Mouse (Mus musculus) liver, embryonic 14.5 days (tissue): ENCODE measurements around the gene Slc25a45.

Experiments used
- CTCF ChIP-seq: IDR thresholded peaks from 2 replicates; pipeline ENCODE4 v1.5.1; 2016; ENCODE audit warnings: antibody characterized with exemption, low read depth, control low read depth
- EP300 ChIP-seq: IDR thresholded peaks from 2 replicates; pipeline ENCODE4 v1.6.1; 2016; ENCODE audit warnings: antibody characterized with exemption, low read depth

GRCm38 (mm10) chr19:5868096-5868495, 9.5 kb upstream of the Slc25a45 start:
- TF ChIP-seq EP300 (no peak), CTCF (no peak)
